Mouse (Mus musculus): Measurements from ENCODE around the gene Gmps. TPM values are rescaled to one million over a fixed set of nuclear protein-coding genes. Genes with fewer than 3 reads are reported as not detected.
A peak's percentile ranks its signal among the peaks of the same experiment; 100 is the strongest.

Gmps gene
- polyA plus RNA-seq (2014; fragmentation: Nextera tagmentation; extraction: Ambion mirVana): 49.2 and 60.3 TPM in 2 replicates

- peak within 1 kb of the TSS; percentile 79 for H3K4me3 ChIP-seq (ENCODE audit: low read depth, low read length)
- H3K4me1 ChIP-seq (replicated peaks; ENCODE audit: control insufficient read depth, insufficient read depth, low read length): peaks cover 10% of the 10 kb centered on the region
- WGBS: under 1% methylated on average over 67 of the region's 67 CpGs
- DNase-seq (ENCODE audit: low spot score): peak; percentile 90
- H3K27ac ChIP-seq (ENCODE audit: low read depth, low read length): peak within 1 kb of the TSS; percentile 77
- peak within 1 kb of the TSS; percentile 83 for H3K9ac ChIP-seq (ENCODE audit: low read depth, low read length)
- peak; percentile 99 for ATAC-seq (replicated peaks; ENCODE audit: low FRiP score)
- no peaks in the 10 kb centered on the region for H3K9me3 ChIP-seq (ENCODE audit: control insufficient read depth, low read length)
- peak within 1 kb of the TSS; percentile 70 for H3K4me2 ChIP-seq
- no peaks in the 10 kb centered on the region for H3K27me3 ChIP-seq (replicated peaks; ENCODE audit: control insufficient read depth, insufficient read depth, low read length)
- peaks cover 7% of the 10 kb centered on the region; the same call in 1 of the 2 replicates for H3K36me3 ChIP-seq (ENCODE audit: control insufficient read depth, insufficient read depth, low read length)
Observed at GRCm38 (mm10) chr3:63975955-63976908, at the start of gene Gmps. Gene Gmps, plus strand, starts transcription at chr3:63976106.

- 7% methylated on average over 40 of the region's 48 CpGs for WGBS
Observed at GRCm38 (mm10) chr3:63928878-63929859, 46.7 kb upstream of the Gmps start, which contains the start of gene E130311K13Rik. Gene E130311K13Rik, minus strand, starts transcription at chr3:63929472.

GRCm38 (mm10) chr3:63938928-63939327 lies 37.0 kb upstream of the Gmps start:
- H3K4me3 ChIP-seq (ENCODE audit: low read depth, low read length): no peak overlapping the region
- H3K27me3 ChIP-seq (replicated peaks; ENCODE audit: control insufficient read depth, insufficient read depth, low read length): no peaks in the 10 kb centered on the region
- DNase-seq (ENCODE audit: low spot score) (no peak), ATAC-seq (replicated peaks; ENCODE audit: low FRiP score) (no peak)
- no peaks in the 10 kb centered on the region for H3K4me1 ChIP-seq (replicated peaks; ENCODE audit: control insufficient read depth, insufficient read depth, low read length)
- H3K9ac ChIP-seq (ENCODE audit: low read depth, low read length): no peak overlapping the region
- WGBS: 89% methylated on average over 2 of the region's 2 CpGs
- H3K27ac ChIP-seq (ENCODE audit: low read depth, low read length): no peak overlapping the region
- no peaks in the 10 kb centered on the region for H3K36me3 ChIP-seq (ENCODE audit: control insufficient read depth, insufficient read depth, low read length)
- no peak overlapping the region for H3K4me2 ChIP-seq
- H3K9me3 ChIP-seq (ENCODE audit: control insufficient read depth, low read length): no peaks in the 10 kb centered on the region

More at GRCm38 (mm10) chr3:63928878-63929859, 46.7 kb upstream of the Gmps start, which contains the start of gene E130311K13Rik:
- DNase-seq (ENCODE audit: low spot score): peak; percentile 86
- Histone ChIP-seq H3K4me1 (replicated peaks; ENCODE audit: control insufficient read depth, insufficient read depth, low read length) (no peaks in the 10 kb centered on the region), H3K9ac (ENCODE audit: low read depth, low read length) (peak within 1 kb of the TSS; percentile 76), H3K9me3 (ENCODE audit: control insufficient read depth, low read length) (no peaks in the 10 kb centered on the region), H3K36me3 (ENCODE audit: control insufficient read depth, insufficient read depth, low read length) (no peaks in the 10 kb centered on the region), H3K27ac (ENCODE audit: low read depth, low read length) (peak within 1 kb of the TSS; percentile 26; the same call in 1 of the 2 replicates), H3K27me3 (replicated peaks; ENCODE audit: control insufficient read depth, insufficient read depth, low read length) (no peaks in the 10 kb centered on the region), H3K4me3 (ENCODE audit: low read depth, low read length) (peak within 1 kb of the TSS; percentile 66), H3K4me2 (peak within 1 kb of the TSS; percentile 76)
- ATAC-seq (replicated peaks; ENCODE audit: low FRiP score): peak; percentile 93

DNA sequence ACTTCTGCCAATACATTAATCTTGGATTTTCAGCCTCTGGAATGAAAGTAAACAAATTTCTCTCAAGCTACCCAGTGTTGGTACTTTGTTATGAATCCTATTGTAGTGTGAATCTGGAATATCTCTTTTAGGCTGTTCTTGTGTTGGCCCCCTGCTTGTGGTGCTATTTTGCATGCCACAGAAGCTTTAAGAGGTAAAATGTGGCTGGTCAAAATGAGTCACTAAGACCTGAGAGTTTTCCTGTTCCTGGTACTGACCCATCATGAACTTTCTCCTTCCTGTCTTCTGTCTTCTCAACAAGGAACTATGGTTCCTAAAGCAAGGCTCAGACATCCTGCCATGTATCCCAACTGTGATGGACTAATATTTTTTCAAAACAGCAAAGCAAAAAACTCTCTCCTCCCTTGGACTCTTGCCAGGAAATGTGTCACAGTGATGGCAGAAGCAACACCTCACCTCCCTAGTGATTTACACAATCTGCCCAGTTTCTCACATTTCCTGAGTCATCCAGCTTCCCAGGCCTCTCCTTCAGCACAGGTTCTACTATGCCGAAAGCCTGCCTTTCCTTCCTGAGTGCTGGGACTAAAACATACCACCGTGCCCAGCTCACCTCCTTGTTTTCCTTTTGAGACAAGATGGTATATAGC lies 34.6 kb upstream of the Gmps start:
- H3K4me3 ChIP-seq (ENCODE audit: low read depth, low read length): no peak overlapping the region
- no peaks in the 10 kb centered on the region for H3K27me3 ChIP-seq (replicated peaks; ENCODE audit: control insufficient read depth, insufficient read depth, low read length)
- no peaks in the 10 kb centered on the region for H3K4me1 ChIP-seq (replicated peaks; ENCODE audit: control insufficient read depth, insufficient read depth, low read length)
- H3K4me2 ChIP-seq: no peak overlapping the region
- WGBS: 80% methylated on average over 2 of the region's 2 CpGs
- H3K9ac ChIP-seq (ENCODE audit: low read depth, low read length): no peak overlapping the region
- no peaks in the 10 kb centered on the region; the same call in 1 of the 2 replicates for H3K36me3 ChIP-seq (ENCODE audit: control insufficient read depth, insufficient read depth, low read length)
- ATAC-seq (replicated peaks; ENCODE audit: low FRiP score): no peak
- no peaks in the 10 kb centered on the region for H3K9me3 ChIP-seq (ENCODE audit: control insufficient read depth, low read length)
- no peak overlapping the region for H3K27ac ChIP-seq (ENCODE audit: low read depth, low read length)
- no peak for DNase-seq (ENCODE audit: low spot score)

DNA sequence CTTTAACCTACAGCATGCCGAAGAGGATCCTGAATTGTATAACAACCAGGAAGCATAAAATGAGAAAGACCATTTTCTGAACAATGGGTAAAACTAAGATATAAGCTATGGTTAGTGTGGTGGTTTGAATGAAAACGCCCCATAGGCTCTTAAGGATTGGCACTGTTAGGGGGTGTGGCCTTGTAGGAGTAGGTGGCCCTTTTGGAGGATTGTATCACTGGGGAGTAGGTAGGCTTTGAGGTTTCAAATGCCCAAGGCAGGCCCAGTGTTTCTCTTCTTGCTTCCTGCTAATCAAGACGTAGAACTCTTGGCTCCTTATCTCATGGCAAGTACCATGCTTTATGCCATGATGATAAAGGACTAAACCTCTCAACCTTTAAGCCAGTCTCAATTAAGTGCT lies 26.1 kb upstream of the Gmps start:
- H3K4me1 ChIP-seq (replicated peaks; ENCODE audit: control insufficient read depth, insufficient read depth, low read length): no peaks in the 10 kb centered on the region
- H3K9me3 ChIP-seq (ENCODE audit: control insufficient read depth, low read length): no peaks in the 10 kb centered on the region
- H3K27ac ChIP-seq (ENCODE audit: low read depth, low read length): no peak overlapping the region
- ATAC-seq (replicated peaks; ENCODE audit: low FRiP score) (peak; percentile 56; the same call in 1 of the 2 replicates), DNase-seq (ENCODE audit: low spot score) (no peak)
- H3K36me3 ChIP-seq (ENCODE audit: control insufficient read depth, insufficient read depth, low read length): no peaks in the 10 kb centered on the region; the same call in 1 of the 2 replicates
- no peak overlapping the region for H3K4me2 ChIP-seq
- no peak overlapping the region for H3K9ac ChIP-seq (ENCODE audit: low read depth, low read length)
- no peaks in the 10 kb centered on the region for H3K27me3 ChIP-seq (replicated peaks; ENCODE audit: control insufficient read depth, insufficient read depth, low read length)
- no peak overlapping the region for H3K4me3 ChIP-seq (ENCODE audit: low read depth, low read length)
- 69% methylated on average over 3 of the region's 3 CpGs for WGBS

DNA sequence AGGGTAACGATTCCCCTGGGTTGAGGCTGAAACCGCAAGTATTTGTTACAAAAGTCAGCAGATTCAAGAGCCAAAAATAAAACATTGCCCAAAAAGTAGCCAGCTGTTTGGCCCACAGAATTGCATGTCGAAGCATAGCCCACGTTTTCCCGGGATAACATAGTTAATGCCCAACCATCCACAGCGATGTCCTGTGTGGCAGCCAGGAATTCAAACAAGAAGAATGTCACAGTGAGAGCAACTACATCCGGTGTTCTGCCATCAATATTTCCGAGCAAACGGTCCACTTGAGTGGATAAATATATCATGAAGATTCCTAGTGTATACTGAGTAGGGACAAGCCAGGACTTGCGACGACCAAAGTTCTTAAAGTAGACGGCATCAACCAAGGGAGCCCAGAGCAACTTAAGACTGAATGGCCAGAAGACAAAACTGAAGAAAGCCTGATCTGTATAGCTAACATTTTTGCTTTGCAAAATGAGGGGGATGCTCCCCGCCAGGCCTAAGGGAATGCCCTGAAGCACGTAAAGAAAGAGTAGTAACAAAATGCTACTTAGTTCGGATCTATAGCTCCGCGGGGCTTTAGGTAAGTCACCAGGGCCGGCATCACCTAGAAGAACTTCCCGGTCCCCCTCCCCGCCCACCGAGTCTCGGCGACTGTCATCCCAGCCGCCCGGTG lies 12.3 kb upstream of the Gmps start:
- ATAC-seq (replicated peaks; ENCODE audit: low FRiP score) (no peak), DNase-seq (ENCODE audit: low spot score) (no peak)
- H3K4me1 ChIP-seq (replicated peaks; ENCODE audit: control insufficient read depth, insufficient read depth, low read length): peaks cover 8% of the 10 kb centered on the region; the same call in 1 of the 2 replicates
- no peaks in the 10 kb centered on the region for H3K9me3 ChIP-seq (ENCODE audit: control insufficient read depth, low read length)
- H3K27me3 ChIP-seq (replicated peaks; ENCODE audit: control insufficient read depth, insufficient read depth, low read length): no peaks in the 10 kb centered on the region
- H3K9ac ChIP-seq (ENCODE audit: low read depth, low read length): peak overlapping the region; percentile 89
- peak overlapping the region; percentile 82 for H3K27ac ChIP-seq (ENCODE audit: low read depth, low read length)
- no peaks in the 10 kb centered on the region; the same call in 1 of the 2 replicates for H3K36me3 ChIP-seq (ENCODE audit: control insufficient read depth, insufficient read depth, low read length)
- 8% methylated on average over 25 of the region's 25 CpGs for whole genome bisulfite sequencing
- peak overlapping the region; percentile 75 for H3K4me3 ChIP-seq (ENCODE audit: low read depth, low read length)
- H3K4me2 ChIP-seq: peak overlapping the region; percentile 91

DNA sequence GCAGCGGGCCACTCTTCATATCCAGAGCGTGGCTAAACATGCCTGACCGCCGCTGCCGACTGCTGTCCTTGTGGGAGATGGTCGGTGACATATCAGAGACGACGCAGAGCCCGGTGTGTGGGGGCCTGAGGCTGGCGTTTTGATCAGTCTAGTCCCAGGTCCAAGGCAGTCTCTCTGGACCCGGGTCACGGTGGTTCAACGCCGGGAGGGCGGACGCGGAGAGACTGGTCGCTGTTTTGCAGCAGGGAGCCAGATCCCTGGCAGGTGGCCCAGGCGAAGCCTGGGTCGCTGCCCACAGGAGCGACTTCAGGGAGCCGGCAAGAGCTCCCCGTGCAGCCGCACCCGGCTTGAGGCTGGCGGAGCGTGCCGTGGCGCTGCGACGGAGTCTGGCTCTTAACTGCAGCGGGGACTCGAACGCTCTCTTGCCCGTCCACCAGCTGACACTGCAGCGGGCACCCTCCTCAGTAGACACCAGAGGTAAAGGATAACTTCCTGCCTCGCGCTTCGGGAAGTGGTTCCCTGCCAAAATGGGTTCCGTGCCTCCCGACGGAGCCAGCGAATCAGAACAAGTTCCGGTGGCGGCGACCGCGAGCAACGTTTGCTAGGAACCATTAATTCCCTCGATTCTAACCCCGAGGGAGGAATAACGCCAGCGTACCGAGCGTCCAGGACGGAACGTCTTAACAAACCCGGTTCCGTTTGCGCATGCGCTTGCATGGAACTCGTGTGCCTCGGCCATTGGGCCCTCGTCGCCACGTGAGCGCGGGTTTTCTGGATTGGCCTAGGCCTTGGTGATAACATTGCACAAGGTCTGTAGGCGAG lies 11.6 kb upstream of the Gmps start, which contains the start of gene Slc33a1:
Gene Slc33a1 (minus strand): TSS at position 669 of the 822 bp plus-strand sequence.
- Histone ChIP-seq H3K9ac (ENCODE audit: low read depth, low read length) (peak within 1 kb of the TSS; percentile 89), H3K27ac (ENCODE audit: low read depth, low read length) (peak within 1 kb of the TSS; percentile 82), H3K9me3 (ENCODE audit: control insufficient read depth, low read length) (no peaks in the 10 kb centered on the region), H3K27me3 (replicated peaks; ENCODE audit: control insufficient read depth, insufficient read depth, low read length) (no peaks in the 10 kb centered on the region), H3K36me3 (ENCODE audit: control insufficient read depth, insufficient read depth, low read length) (no peaks in the 10 kb centered on the region; the same call in 1 of the 2 replicates), H3K4me3 (ENCODE audit: low read depth, low read length) (peak within 1 kb of the TSS; percentile 75), H3K4me2 (peak within 1 kb of the TSS; percentile 91), H3K4me1 (replicated peaks; ENCODE audit: control insufficient read depth, insufficient read depth, low read length) (peaks cover 8% of the 10 kb centered on the region; the same call in 1 of the 2 replicates)
- peak; percentile 95 for DNase-seq (ENCODE audit: low spot score)
- under 1% methylated on average over 69 of the region's 69 CpGs for WGBS
- peak; percentile 92 for ATAC-seq (replicated peaks; ENCODE audit: low FRiP score)

Measured in liver, embryonic 11.5 days (tissue).